Mouse (Mus musculus) erythroid progenitor cell, adult 5-6 weeks (primary cell): ENCODE measurements around the gene Rfng. TPM values are rescaled to one million over a fixed set of nuclear protein-coding genes. Genes with fewer than 3 reads are reported as not detected.

Source experiments
- ATAC-seq: replicated peaks from 2 replicates; pipeline ENCODE4 v1.8.0; 2016; ENCODE audit warnings: moderate number of reproducible peaks, mild to moderate bottlenecking, moderate TSS enrichment, inconsistent platforms; ENCODE audit not compliant: poor library complexity, low FRiP score, severe bottlenecking
- total RNA-seq, 2 experiments: library from RNA; stranded (forward) in 1 of 2; stranded (reverse) in 1 of 2; fragments of 150-400 nt in 1 of 2; fragments of 186-747, 209-891 nt in 1 of 2; gene quantifications; 2 replicates each; pipeline versions ENCODE4 v1.2.3 to v1.2.4; 2015 to 2017; ENCODE audit warnings: low replicate concordance in 2 of 2

The Rfng gene
- total RNA-seq, 2 experiments from 2014 or later: 0.91 to 6.7 TPM

DNA sequence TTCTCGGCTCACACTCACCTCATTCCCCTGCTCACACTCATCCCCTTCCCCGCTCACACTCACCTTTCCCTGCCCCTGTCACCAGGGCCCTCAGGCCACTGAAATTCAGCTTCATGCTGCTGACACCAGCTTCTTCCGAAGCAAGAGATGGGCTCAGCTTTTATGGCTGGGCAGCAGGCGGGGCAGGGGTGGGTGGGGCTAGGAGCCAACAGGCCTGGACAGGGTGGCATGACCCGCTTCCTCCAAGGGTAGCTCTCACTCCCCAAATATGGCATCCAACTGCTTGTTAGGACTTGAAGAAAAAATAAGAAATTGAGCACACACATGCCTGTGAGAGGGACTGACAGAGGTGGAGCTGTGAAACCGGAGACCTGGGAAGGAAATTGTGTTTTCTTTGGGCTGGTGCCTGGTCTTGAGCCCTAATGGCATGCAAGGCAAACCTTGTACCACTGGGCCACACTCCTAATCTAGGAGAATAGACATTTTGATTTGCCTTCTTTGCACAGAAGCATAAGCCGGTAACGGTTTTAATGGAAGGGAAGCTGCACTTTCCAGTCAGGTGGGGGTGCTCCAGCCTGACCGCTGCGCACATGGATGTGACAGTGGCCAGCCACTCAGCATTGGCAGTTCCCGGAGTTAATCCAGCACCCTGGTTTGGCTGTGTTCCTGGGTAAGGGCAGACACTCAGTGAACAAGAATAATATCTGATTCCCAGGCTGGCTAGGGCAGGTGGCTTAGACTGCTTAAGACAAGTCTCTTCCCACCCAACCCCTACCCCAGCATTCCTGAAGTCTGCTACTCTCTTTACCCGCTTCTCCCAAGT lies 51.9 kb downstream of the Rfng start, which contains the start of gene Cbr2:
TSS of gene Cbr2 (minus strand) at position 257 of the 823 bp plus-strand sequence.
- no peak for ATAC-seq

GRCm38 (mm10) chr11:120731395-120731794 lies 52.6 kb downstream of the Rfng start:
- no peak for ATAC-seq

Other genes starting within 250 kb of the Rfng start
- 19.8 and 23.5 TPM in 2 replicates for gene Mcrip1, start 234.5 kb downstream of the Rfng start, total RNA-seq (2015; ENCODE audit: low replicate concordance)
- gene Mcrip1, start 234.5 kb downstream of the Rfng start, total RNA-seq (2017; ENCODE audit: low replicate concordance): 1.7 and 5.6 TPM in 2 replicates
- gene Ppp1r27, start 233.1 kb downstream of the Rfng start, total RNA-seq (2015; ENCODE audit: low replicate concordance): not detected in 2 replicates
- not detected in 2 replicates for gene Ppp1r27, start 233.1 kb downstream of the Rfng start, total RNA-seq (2017; ENCODE audit: low replicate concordance)
- 101 and 104 TPM in 2 replicates for gene P4hb, start 211.0 kb downstream of the Rfng start, total RNA-seq (2015; ENCODE audit: low replicate concordance)
- 112 and 141 TPM in 2 replicates for gene P4hb, start 211.0 kb downstream of the Rfng start, total RNA-seq (2017; ENCODE audit: low replicate concordance)
- 134 and 150 TPM in 2 replicates for gene Arhgdia, start 202.6 kb downstream of the Rfng start, total RNA-seq (2015; ENCODE audit: low replicate concordance)
- gene Arhgdia, start 202.6 kb downstream of the Rfng start, total RNA-seq (2017; ENCODE audit: low replicate concordance): 45.3 and 49.3 TPM in 2 replicates
- gene Alyref, start 185.8 kb downstream of the Rfng start, total RNA-seq (2015; ENCODE audit: low replicate concordance): 72.9 and 87.2 TPM in 2 replicates
- gene Alyref, start 185.8 kb downstream of the Rfng start, total RNA-seq (2017; ENCODE audit: low replicate concordance): 142 and 227 TPM in 2 replicates
- 28.1 and 35.0 TPM in 2 replicates for gene Anapc11, start 185.8 kb downstream of the Rfng start, total RNA-seq (2015; ENCODE audit: low replicate concordance)
- 2.8 and 12.1 TPM in 2 replicates for gene Anapc11, start 185.8 kb downstream of the Rfng start, total RNA-seq (2017; ENCODE audit: low replicate concordance)
- not detected in 2 replicates for gene Npb, start 175.7 kb downstream of the Rfng start, total RNA-seq (2015; ENCODE audit: low replicate concordance)
- not detected in 2 replicates for gene Npb, start 175.7 kb downstream of the Rfng start, total RNA-seq (2017; ENCODE audit: low replicate concordance)
- gene Pcyt2, start 166.3 kb downstream of the Rfng start, total RNA-seq (2015; ENCODE audit: low replicate concordance): 13.3 and 14.7 TPM in 2 replicates
- gene Pcyt2, start 166.3 kb downstream of the Rfng start, total RNA-seq (2017; ENCODE audit: low replicate concordance): 20.7 and 23.1 TPM in 2 replicates
- gene Sirt7, start 159.0 kb downstream of the Rfng start, total RNA-seq (2015; ENCODE audit: low replicate concordance): 59.9 and 61.3 TPM in 2 replicates
- gene Sirt7, start 159.0 kb downstream of the Rfng start, total RNA-seq (2017; ENCODE audit: low replicate concordance): 81.2 and 85.6 TPM in 2 replicates
- 36.0 TPM in 2 replicates for gene Mafg, start 150.6 kb downstream of the Rfng start, total RNA-seq (2015; ENCODE audit: low replicate concordance)
- 71.3 and 91.6 TPM in 2 replicates for gene Mafg, start 150.6 kb downstream of the Rfng start, total RNA-seq (2017; ENCODE audit: low replicate concordance)
- 2.1 TPM in 1 of 2 replicates, not detected in the other for gene Pycr1, start 140.4 kb downstream of the Rfng start, total RNA-seq (2015; ENCODE audit: low replicate concordance)
- gene Pycr1, start 140.4 kb downstream of the Rfng start, total RNA-seq (2017; ENCODE audit: low replicate concordance): 1.1 TPM in 1 of 2 replicates, not detected in the other
- not detected in 2 replicates for gene Myadml2, start 136.0 kb downstream of the Rfng start, total RNA-seq (2015; ENCODE audit: low replicate concordance)
- gene Myadml2, start 136.0 kb downstream of the Rfng start, total RNA-seq (2017; ENCODE audit: low replicate concordance): not detected in 2 replicates
- gene Notum, start 123.0 kb downstream of the Rfng start, total RNA-seq (2015; ENCODE audit: low replicate concordance): not detected in 2 replicates
- gene Notum, start 123.0 kb downstream of the Rfng start, total RNA-seq (2017; ENCODE audit: low replicate concordance): not detected in 2 replicates
- 33.1 and 41.4 TPM in 2 replicates for gene Aspscr1, start 111.2 kb downstream of the Rfng start, total RNA-seq (2015; ENCODE audit: low replicate concordance)
- gene Aspscr1, start 111.2 kb downstream of the Rfng start, total RNA-seq (2017; ENCODE audit: low replicate concordance): 46.0 and 59.7 TPM in 2 replicates
- gene Cenpx, start 70.5 kb downstream of the Rfng start, total RNA-seq (2015; ENCODE audit: low replicate concordance): 7.1 and 35.3 TPM in 2 replicates
- 15.0 and 21.2 TPM in 2 replicates for gene Cenpx, start 70.5 kb downstream of the Rfng start, total RNA-seq (2017; ENCODE audit: low replicate concordance)
- 3.4 and 6.1 TPM in 2 replicates for gene Lrrc45, start 70.3 kb downstream of the Rfng start, total RNA-seq (2015; ENCODE audit: low replicate concordance)
- gene Lrrc45, start 70.3 kb downstream of the Rfng start, total RNA-seq (2017; ENCODE audit: low replicate concordance): 12.3 and 12.9 TPM in 2 replicates
- not detected in 2 replicates for gene Rac3, start 62.7 kb downstream of the Rfng start, total RNA-seq (2015; ENCODE audit: low replicate concordance)
- 1.3 and 3.5 TPM in 2 replicates for gene Rac3, start 62.7 kb downstream of the Rfng start, total RNA-seq (2017; ENCODE audit: low replicate concordance)
- gene Dcxr, start 56.9 kb downstream of the Rfng start, total RNA-seq (2015; ENCODE audit: low replicate concordance): 3.6 TPM in 1 of 2 replicates, not detected in the other
- gene Dcxr, start 56.9 kb downstream of the Rfng start, total RNA-seq (2017; ENCODE audit: low replicate concordance): 7.2 TPM in 1 of 2 replicates, not detected in the other
- gene Cbr2, start 52.1 kb downstream of the Rfng start, total RNA-seq (2015; ENCODE audit: low replicate concordance): 21.8 and 23.4 TPM in 2 replicates
- gene Cbr2, start 52.1 kb downstream of the Rfng start, total RNA-seq (2017; ENCODE audit: low replicate concordance): not detected in 2 replicates
- 3.2 and 12.6 TPM in 2 replicates for gene Hmga1b, start 21.4 kb downstream of the Rfng start, total RNA-seq (2015; ENCODE audit: low replicate concordance)
- 3.0 and 5.7 TPM in 2 replicates for gene Hmga1b, start 21.4 kb downstream of the Rfng start, total RNA-seq (2017; ENCODE audit: low replicate concordance)
- 31.4 and 39.0 TPM in 2 replicates for gene Gps1, start 65 bp upstream of the Rfng start, total RNA-seq (2015; ENCODE audit: low replicate concordance)
- gene Gps1, start 65 bp upstream of the Rfng start, total RNA-seq (2017; ENCODE audit: low replicate concordance): 17.6 and 19.9 TPM in 2 replicates
- 46.1 and 62.0 TPM in 2 replicates for gene Dus1l, start 12.2 kb upstream of the Rfng start, total RNA-seq (2015; ENCODE audit: low replicate concordance)
- 15.4 and 24.6 TPM in 2 replicates for gene Dus1l, start 12.2 kb upstream of the Rfng start, total RNA-seq (2017; ENCODE audit: low replicate concordance)
- gene Fasn, start 40.3 kb upstream of the Rfng start, total RNA-seq (2015; ENCODE audit: low replicate concordance): 3.2 and 16.3 TPM in 2 replicates
- gene Fasn, start 40.3 kb upstream of the Rfng start, total RNA-seq (2017; ENCODE audit: low replicate concordance): 0.83 and 2.8 TPM in 2 replicates
- 6.7 and 11.2 TPM in 2 replicates for gene Ccdc57, start 148.7 kb upstream of the Rfng start, total RNA-seq (2015; ENCODE audit: low replicate concordance)
- 12.1 and 13.5 TPM in 2 replicates for gene Ccdc57, start 148.7 kb upstream of the Rfng start, total RNA-seq (2017; ENCODE audit: low replicate concordance)
- gene Slc16a3, start 164.3 kb upstream of the Rfng start, total RNA-seq (2015; ENCODE audit: low replicate concordance): 4.7 and 5.4 TPM in 2 replicates
- gene Slc16a3, start 164.3 kb upstream of the Rfng start, total RNA-seq (2017; ENCODE audit: low replicate concordance): 0.98 and 3.3 TPM in 2 replicates
- gene Csnk1d, start 207.1 kb upstream of the Rfng start, total RNA-seq (2015; ENCODE audit: low replicate concordance): 7.6 and 27.7 TPM in 2 replicates
- gene Csnk1d, start 207.1 kb upstream of the Rfng start, total RNA-seq (2017; ENCODE audit: low replicate concordance): 17.3 and 26.2 TPM in 2 replicates